Comparison of ENCODE assay signal across 18 mouse cellular contexts in genomic region chr13:85768520-85768919, GRCm38 (mm10).
DNase-seq lines count a peak whose midpoint lies in the region; ATAC-seq lines count a peak whose summit lies in the region.
"Had no signal": no experiment of that assay in that cellular context is flagged by ENCODE, and none has a peak within 500 bp of the region (broad histone marks: within the 10 kb centered on the region; RNA-seq: fewer than 3 reads in every experiment).

No protein-coding gene starts in this region.

- no peaks in the 10 kb centered on the region for H3K27me3 ChIP-seq in hindbrain, embryonic 16.5 days (replicated peaks; ENCODE audit: control insufficient read depth, insufficient read depth, low read length)
- H3K27me3 ChIP-seq in hindbrain, embryonic 11.5 days (ENCODE audit: control insufficient read depth, insufficient read depth, low read length), result no peaks in the 10 kb centered on the region
- H3K27me3 ChIP-seq: limb, embryonic 13.5 days; megakaryocyte, embryonic 14.5 days had no signal

- peak; percentile 67 to 77 for DNase-seq in cerebellum, postnatal 10 days
- no peak for DNase-seq in cerebellum, postnatal 36 days
- DNase-seq in hindbrain, embryonic 11.5 days (ENCODE audit: low spot score), result no peak
- peak; percentile 39 to 50 for DNase-seq in right cerebral cortex, postnatal 10 days (ENCODE audit: low spot score in 2 of 2)
- DNase-seq in right cerebral cortex, postnatal 36 days (ENCODE audit: low spot score in 2 of 2), result no peak
- peak; percentile 29 to 83 for DNase-seq in layer of hippocampus, postnatal 14 days (ENCODE audit: low spot score in 2 of 2)
- no peak for DNase-seq in lung, postnatal 10 days
- DNase-seq: cerebellum, adult 9-10 months; gastrocnemius, postnatal 14 days; kidney, adult 8-10 months; kidney, postnatal 25 days; lung, postnatal 14 days; right cerebral cortex, adult 18-20 months; thymus, postnatal 25 days had no signal

- no peak overlapping the region for H3K9ac ChIP-seq in hindbrain, embryonic 16.5 days (ENCODE audit: low read depth, low read length)
- no peak overlapping the region for H3K9ac ChIP-seq in hindbrain, embryonic 11.5 days (ENCODE audit: low read depth, low read length)
- H3K9ac ChIP-seq: limb, embryonic 13.5 days had no signal

- WGBS in hindbrain, embryonic 16.5 days, result 56% methylated on average over 1 of the region's 1 CpGs
- 94% methylated on average over 1 of the region's 1 CpGs for WGBS in hindbrain, embryonic 11.5 days

- no peaks in the 10 kb centered on the region for H3K9me3 ChIP-seq in hindbrain, embryonic 16.5 days (ENCODE audit: control insufficient read depth, low read length)
- H3K9me3 ChIP-seq in hindbrain, embryonic 11.5 days (ENCODE audit: control insufficient read depth, low read length), result no peaks in the 10 kb centered on the region
- H3K9me3 ChIP-seq: limb, embryonic 13.5 days had no signal

- H3K36me3 ChIP-seq in hindbrain, embryonic 16.5 days (ENCODE audit: control insufficient read depth, insufficient read depth, low read length), result no peaks in the 10 kb centered on the region
- no peaks in the 10 kb centered on the region for H3K36me3 ChIP-seq in hindbrain, embryonic 11.5 days (ENCODE audit: control insufficient read depth, insufficient read depth, low read length)
- H3K36me3 ChIP-seq: limb, embryonic 13.5 days had no signal

- no peak overlapping the region for H3K4me2 ChIP-seq in hindbrain, embryonic 16.5 days (ENCODE audit: low read length)
- H3K4me2 ChIP-seq in hindbrain, embryonic 11.5 days (replicated peaks; ENCODE audit: low read depth, low read length), result no peak overlapping the region
- H3K4me2 ChIP-seq: limb, embryonic 13.5 days had no signal

- no peaks in the 10 kb centered on the region for H3K4me1 ChIP-seq in hindbrain, embryonic 16.5 days (ENCODE audit: control insufficient read depth, insufficient read depth, low read depth, low read length)
- H3K4me1 ChIP-seq in hindbrain, embryonic 11.5 days (replicated peaks; ENCODE audit: control insufficient read depth, insufficient read depth, low read length), result no peaks in the 10 kb centered on the region

- peak; percentile 50; the same call in 1 of the 2 replicates for ATAC-seq in hindbrain, embryonic 16.5 days
- ATAC-seq in hindbrain, embryonic 11.5 days (ENCODE audit: low FRiP score), result no peak
- ATAC-seq: midbrain, embryonic 16.5 days had no signal

- no peak overlapping the region for H3K4me3 ChIP-seq in hindbrain, embryonic 16.5 days (ENCODE audit: low read length)
- no peak overlapping the region for H3K4me3 ChIP-seq in hindbrain, embryonic 11.5 days (ENCODE audit: low read depth, low read length)
- H3K4me3 ChIP-seq: limb, embryonic 13.5 days; megakaryocyte, embryonic 14.5 days had no signal

- no peak overlapping the region for H3K27ac ChIP-seq in hindbrain, embryonic 16.5 days (ENCODE audit: low read depth, low read length)
- H3K27ac ChIP-seq in hindbrain, embryonic 11.5 days (ENCODE audit: low read depth, low read length), result no peak overlapping the region
- H3K27ac ChIP-seq: limb, embryonic 13.5 days had no signal

Comparison
In these comparisons a context has a peak if more than half of its experiments do, and no peak if none do; other contexts are left out.
1. DNase-seq: peak in cerebellum, postnatal 10 days (2 of 2), right cerebral cortex, postnatal 10 days (2 of 2) and layer of hippocampus, postnatal 14 days (2 of 2); none in cerebellum, postnatal 36 days (0 of 2), hindbrain, embryonic 11.5 days (single experiment), right cerebral cortex, postnatal 36 days (0 of 2) and lung, postnatal 10 days (single experiment).